Mouse (Mus musculus) brain, embryonic 14.5 days (tissue): ENCODE data around the gene Trarg1. TPM values are rescaled to one million over a fixed set of nuclear protein-coding genes. Genes with fewer than 3 reads are reported as not detected.
A peak's percentile ranks its signal among the peaks of the same experiment; 100 is the strongest.

ENCODE experiments used
- DNase-seq: peaks from one replicate; pipeline ENCODE4 v3.0.0-alpha.2; 2011; ENCODE audit warnings: low read depth
- CTCF ChIP-seq: fragments of 200-500 bp; IDR thresholded peaks from 2 replicates; pipeline ENCODE4 v1.5.1; 2012; ENCODE audit warnings: inconsistent platforms, mild to moderate bottlenecking, moderate library complexity, borderline replicate concordance; ENCODE audit not compliant: insufficient read depth, insufficient read length; ENCODE audit errors: extremely low read depth
- POLR2A ChIP-seq: fragments of 200-500 bp; IDR thresholded peaks from 2 replicates; pipeline ENCODE4 v1.6.1; 2012; ENCODE audit warnings: mild to moderate bottlenecking, inconsistent platforms, borderline replicate concordance; ENCODE audit not compliant: poor library complexity, insufficient read depth, insufficient read length, severe bottlenecking; ENCODE audit errors: extremely low read depth
- polyA plus RNA-seq: library from polyadenylated mRNA; depleted of rRNA; stranded (reverse); fragments of >200 nt; gene quantifications from 2 replicates; pipeline ENCODE4 v1.2.3, GENCODE M21; 2012; rRNA removed

Trarg1 gene
- polyA plus RNA-seq, 1 experiment = 0.14 TPM

DNA sequence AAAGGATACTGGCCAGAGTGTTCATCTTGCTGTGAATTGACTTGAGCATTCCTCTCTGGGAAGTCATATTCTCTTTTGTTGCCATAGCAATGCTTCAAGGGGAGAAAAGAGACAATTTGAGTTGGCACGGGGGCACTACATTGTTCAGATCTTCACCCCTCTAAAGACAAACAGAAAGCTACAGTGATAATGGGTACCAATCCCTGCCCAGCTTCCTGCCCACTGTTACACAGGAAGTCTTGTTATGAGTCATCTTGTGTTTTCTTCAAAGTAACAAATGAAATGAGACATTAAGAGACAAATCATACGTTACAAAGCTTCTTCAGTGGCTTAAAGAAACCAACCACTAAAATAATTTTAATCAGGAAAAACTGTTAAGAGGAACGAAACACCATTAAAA is 55.0 kb downstream of the Trarg1 start:
- TF ChIP-seq CTCF (no peak), POLR2A (no peak)
- DNase-seq = peak; percentile 7

DNA sequence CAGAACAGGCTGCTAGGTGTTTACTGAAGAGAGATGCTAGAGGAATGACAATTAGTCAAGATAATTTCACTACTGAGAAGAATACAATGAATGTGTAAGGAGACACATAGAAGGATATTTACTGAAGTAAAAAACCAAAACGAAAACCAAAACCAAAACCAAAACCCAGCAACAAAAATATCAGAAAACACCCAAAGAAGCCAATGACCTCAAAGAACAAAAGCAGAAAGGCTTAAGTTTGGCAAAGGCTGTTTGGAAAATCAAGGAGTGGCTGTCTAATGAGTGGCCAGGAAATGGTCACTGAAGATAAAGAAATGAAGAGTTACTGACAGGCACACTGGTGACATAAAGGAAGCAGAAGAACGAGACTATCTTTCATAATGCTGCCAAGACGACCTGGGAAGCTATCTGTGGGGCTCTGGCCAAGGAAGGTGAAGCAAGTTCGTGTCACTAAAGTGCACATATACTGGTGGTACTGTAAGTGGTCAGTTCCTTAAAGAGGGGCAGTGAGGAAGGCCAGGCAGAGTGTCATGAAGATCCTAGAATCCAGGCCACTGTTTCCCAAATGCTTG is 56.2 kb downstream of the Trarg1 start:
- TF ChIP-seq CTCF = no peak
- TF ChIP-seq POLR2A = no peak
- DNase-seq = no peak

- TF ChIP-seq POLR2A = no peak
- TF ChIP-seq CTCF = peak; percentile 62
- DNase-seq = peak; percentile 39
These were observed 59.5 kb downstream of the Trarg1 start for GRCm38 (mm10) chr11:76739125-76739524.

- no peak for DNase-seq
- TF ChIP-seq CTCF = no peak
- no peak for TF ChIP-seq POLR2A
These were observed 62.9 kb downstream of the Trarg1 start for GRCm38 (mm10) chr11:76742511-76742910.

- peak; percentile 77 for DNase-seq
- TF ChIP-seq POLR2A (no peak), CTCF (peak; percentile 55; the same call in 1 of the 2 replicates)
These were observed 64.9 kb downstream of the Trarg1 start for GRCm38 (mm10) chr11:76744550-76744949.

GRCm38 (mm10) chr11:76745921-76746320 is 66.3 kb downstream of the Trarg1 start:
- DNase-seq = no peak
- no peak for TF ChIP-seq CTCF
- no peak for TF ChIP-seq POLR2A

Other genes with a start within 250 kb of the Trarg1 start
- gene Abr, start 57.5 kb upstream of the Trarg1 start, polyA plus RNA-seq = 210 and 215 TPM in 2 replicates
- gene Bhlha9, start 7.3 kb upstream of the Trarg1 start, polyA plus RNA-seq = 0.37 and 0.64 TPM in 2 replicates
- 24.1 and 27.0 TPM in 2 replicates for gene Gosr1, start 83.8 kb downstream of the Trarg1 start, polyA plus RNA-seq
- 15.4 and 19.2 TPM in 2 replicates for gene Cpd, start 167.2 kb downstream of the Trarg1 start, polyA plus RNA-seq
- gene Tmigd1, start 222.4 kb downstream of the Trarg1 start, polyA plus RNA-seq = 0.05 TPM in 1 of 2 replicates, not detected in the other
- 42.6 and 64.5 TPM in 2 replicates for gene Blmh, start 245.0 kb downstream of the Trarg1 start, polyA plus RNA-seq